Mouse (Mus musculus): ENCODE measurements at regions not wholly inside any gene's neighbourhood (a gene's known extent, or its start where the extent isn't known, plus 50 kb on each side); places are given as distances from the start of the nearest gene placed in this dataset.

DNA sequence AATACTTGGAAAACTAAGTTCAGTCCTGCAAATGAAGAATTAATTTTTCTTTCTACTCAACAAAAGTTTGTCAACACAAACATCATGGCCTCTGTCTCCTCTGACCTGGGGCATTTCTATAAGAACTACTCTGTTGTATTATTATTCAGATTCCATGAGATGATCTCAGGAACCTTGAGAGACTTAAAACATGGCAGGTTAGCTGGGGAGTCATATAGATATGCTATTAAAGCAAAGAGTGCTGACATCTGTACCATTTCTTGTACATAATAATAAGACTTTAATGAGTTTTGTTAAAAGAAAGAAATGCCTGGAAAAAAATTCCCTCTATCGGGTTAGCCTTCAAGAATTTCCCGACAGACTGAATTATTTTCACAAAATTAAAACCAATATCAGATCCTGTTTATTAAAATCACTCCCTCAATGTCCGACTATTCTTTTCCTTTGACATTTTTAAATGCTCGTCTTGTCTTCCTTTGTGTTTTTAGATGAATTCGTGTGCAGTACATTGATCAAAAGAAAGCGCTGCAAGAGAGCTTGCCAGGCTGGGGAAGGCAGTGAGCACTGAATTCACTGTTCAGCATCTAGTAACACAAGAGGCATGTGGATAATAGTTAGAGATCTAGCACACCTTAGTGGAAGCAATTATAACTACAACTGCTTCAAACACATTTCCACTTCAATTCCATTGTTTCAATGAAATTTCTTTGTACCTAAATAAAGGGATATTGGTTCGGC, 145.0 kb upstream of the Cxadr start:
- DNase-seq = peak; percentile 14

DNA sequence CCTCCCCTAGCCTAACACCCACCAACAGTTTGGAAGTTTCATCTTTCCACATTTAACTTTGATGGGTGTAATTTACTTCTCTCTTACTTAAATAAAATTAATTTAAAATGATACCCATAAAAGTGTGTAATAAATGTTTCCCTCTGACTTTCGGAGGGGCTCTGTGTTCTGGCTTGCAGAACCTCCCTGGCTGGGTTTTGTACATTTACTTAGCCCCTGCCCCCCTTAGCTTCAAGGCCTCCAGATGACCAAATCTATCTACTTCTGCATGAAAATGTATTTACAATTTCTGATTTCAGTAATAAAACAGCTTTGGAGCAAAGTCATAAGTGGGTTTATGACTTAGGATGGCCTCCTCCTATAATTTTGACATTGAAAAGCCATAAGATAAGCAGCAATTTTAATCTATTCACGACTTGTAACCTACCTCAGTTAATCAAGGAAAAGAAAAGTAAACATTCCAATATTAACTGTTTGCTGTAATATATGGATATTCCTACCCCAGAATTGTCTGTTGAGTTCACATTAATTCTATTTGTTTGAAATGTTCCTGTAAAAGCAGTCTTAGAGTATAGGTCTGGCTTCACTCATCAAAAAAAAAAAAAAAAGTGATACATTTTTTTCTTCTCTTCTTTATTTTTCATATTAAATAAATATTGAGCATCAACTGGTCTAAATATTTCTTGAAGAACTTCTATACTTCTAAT, 147.2 kb upstream of the Cxadr start:
- DNase-seq = no peak

DNA sequence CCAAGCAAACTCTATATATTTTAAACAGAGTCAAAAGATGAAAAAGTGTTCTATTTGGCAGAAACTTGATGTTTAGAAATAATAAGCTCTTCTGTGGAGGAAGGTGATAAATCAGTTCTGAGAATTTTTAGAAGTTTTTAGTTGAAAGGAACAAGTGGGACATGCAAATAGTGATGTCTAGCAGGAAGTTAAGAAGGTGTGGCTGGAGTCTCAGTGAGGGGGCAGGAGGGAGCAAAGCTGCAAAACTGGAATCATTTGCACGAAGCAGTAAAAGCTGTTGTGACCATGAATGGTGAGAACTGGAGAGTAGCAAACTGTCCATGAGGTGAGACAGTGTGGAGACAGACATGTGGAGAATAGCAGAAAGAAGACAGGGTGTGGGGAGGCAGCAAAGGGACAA, 157.1 kb upstream of the Cxadr start:
- DNase-seq = no peak

DNA sequence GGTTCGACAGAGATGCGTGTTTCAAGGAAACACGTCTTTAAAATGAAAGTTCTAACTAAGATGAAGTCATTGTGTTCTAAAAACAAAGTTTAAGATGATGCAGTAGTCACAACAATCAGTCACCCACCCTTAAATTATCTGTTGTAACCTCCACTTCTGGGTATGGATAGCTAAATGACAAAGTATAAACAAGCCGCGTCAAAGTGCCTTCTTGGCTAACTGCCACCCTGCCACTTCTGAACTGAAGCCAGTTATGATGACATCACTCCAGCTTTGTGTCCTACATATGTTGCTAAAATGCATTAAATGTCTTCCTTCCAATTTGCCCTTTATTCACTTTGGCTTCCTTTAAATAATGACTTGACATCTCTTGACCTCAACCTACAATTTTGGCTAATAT, 165.8 kb upstream of the Cxadr start:
- peak; percentile 43 for DNase-seq

DNA sequence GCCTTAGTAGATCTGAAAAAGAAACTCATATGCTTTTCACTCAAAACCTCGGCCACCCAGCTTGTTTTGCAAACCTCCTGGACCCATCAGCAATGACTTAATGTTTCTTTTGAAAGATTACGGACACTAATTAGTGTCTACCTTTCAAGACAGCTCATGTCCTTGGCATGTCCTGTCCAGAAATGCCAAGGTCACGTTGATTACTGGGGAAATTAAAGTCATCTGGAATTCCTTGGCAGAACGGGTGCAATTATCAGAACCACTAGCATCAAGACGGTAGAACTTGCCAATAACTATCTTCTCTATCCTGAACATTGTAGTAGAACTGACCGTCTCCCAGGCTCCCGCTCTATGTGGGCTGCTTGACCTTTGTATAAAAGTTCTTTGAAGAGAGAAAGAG, 166.8 kb upstream of the Cxadr start:
- DNase-seq = peak; percentile 27

DNA sequence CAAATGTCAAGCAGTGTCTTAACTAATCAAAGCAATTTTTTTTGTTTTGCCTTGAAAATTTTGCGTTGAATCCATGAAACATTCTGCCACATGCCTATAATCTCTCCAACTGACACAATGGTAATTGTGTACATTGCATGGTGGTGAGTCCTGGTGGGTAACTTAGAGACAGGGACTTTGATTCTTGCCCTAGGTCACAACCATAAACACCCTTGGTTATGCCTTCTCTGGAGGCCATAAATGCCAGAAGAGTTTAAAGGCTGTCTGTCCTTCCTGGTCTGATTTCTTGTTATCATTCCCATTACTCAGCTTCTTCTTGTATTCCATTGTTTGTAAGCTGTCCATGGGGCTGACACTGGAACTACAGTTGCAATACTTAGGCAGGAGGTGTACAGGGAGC, 179.6 kb upstream of the Cxadr start:
- no peak for DNase-seq

DNA sequence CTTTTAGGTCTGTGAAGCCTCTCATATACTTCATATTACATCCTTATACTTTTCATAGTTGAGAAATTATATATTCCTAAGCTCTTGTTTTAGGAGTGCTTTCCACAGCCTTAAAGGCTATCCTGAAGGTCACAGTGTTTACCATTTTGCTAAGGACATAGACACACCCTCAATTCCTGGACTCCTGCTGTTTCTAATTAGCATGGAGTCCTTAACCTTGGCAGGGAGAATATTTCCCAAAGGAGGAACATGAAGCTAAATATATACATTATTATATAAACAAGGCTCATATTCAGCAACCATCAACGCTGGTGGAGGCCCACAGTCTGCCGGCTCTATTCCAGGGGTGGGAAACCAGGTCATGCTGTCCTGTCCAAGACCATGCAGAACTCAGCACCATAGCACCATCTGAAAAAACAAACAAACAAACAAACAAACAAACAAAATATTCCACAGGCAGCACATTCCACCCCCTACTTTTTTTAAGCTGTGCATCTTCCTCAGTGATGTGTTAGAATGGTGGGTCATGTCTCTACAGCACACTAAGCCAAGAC, 180.9 kb upstream of the Cxadr start:
- DNase-seq = no peak

DNA sequence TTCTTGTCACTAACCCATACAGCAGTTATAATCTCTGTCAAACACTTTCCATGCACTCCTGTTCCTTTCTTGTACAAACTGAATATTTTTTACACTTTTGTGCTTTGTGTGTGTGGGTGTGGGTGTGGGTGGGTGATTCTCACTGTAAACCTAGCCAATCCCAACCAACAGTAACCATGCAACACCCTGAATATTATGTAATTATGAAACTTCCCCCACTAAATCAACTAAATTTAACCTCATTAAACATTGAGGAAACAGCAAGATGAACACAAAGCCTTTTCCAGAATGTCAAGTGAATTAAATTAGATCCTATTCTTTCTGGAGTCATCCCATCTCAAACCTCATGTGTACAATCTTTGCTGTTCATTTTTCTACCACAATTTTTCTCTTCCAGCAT, 197.0 kb upstream of the Cxadr start:
- DNase-seq = no peak

DNA sequence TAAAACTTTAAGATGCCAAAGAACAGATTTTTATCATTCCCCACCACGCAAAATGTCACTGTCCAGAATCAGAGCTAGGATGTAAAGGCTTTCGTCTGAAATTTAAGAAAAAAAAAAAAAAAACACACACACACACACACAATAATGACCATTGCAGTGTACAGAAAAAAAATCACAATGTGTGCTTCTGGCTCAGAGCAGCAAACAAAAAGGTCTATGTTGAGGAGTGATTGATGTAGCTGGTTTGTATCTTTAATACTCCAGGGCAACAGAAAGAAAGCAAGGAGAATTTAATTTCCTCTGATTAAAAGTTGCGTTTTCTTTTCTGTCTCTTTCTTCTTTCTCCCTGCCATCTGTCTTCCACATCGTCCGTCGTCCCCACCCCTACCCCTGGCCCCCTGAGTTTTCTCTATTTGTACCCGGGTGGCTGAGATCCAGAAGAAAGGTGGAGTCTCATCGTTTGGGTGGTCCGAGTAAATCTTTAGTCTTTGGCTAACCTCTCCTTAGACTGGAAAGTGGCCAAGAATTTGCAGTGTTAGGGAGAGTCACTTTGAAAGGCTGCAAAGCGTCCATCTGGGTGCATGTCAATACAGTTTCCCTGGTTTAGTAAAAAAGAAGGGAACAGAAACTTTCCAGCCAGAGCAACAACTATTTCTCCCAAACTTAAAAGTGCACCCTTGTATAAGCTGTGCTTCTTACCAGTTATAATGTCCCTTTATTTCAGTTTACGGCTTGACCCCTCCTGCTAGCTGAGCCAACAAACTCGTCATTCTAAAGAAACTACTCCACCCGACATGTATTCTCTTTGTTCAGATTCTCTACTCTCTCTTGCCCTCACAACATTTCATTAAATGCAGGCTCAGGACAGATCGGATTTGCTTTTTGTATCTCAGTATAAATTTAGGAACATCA, 199.6 kb upstream of the Cxadr start:
- no peak for DNase-seq

DNA sequence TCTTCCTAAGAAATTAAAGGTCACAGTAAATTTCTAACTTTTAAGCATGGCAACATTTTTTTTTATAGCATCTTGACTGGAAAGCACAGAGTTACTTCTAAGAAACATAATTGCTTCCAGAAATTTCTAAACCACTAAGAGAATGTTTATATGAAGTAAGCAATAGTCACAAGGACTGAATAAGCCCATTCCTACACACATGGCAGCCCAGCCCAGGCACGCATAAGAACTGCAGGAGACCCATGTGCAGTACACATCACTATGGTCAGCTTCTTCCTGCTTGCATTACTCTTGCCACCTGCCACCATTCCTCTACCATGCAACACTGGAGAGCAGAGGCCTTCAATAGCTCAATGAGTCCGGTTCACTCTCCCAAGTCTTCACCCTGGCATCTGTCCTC, 201.4 kb upstream of the Cxadr start:
- DNase-seq = no peak

DNA sequence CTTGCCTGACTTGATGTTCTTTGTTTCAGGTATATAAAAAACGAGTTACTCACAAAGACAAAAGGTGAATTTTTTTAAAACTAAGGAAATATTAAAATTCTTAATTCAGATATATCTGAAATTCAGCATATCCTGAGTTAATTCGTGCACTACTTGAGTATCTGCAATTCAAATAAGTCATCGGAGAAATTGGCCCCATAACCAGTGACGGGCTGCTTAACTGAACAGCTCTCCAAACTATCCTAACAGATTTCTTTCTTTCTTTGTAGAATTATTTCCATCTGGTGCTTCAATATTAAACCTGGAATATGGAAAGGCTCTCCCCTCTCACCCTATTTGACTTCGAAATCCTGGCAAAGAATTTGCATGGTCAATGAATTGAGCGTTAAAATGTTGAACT, 202.2 kb upstream of the Cxadr start:
- no peak for DNase-seq

DNA sequence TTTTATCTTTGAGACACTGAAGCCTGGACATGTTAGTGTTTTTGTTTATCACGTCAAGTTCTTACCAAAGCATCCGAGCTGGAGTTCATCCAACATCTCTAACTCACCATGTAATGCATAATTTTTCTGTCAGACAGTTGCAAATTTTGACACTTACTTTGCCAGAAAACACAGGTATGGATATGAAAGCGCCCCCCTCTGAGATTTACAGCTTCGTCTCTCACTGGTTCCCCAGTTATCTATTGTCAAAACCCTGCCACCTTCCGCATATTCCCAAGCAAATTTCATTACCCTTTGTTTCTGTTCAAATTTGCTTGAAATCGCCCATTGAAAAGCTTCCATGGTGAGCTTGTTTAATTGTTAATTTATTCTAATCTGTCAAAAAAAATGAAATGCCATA, 202.7 kb upstream of the Cxadr start:
- no peak for DNase-seq

DNA sequence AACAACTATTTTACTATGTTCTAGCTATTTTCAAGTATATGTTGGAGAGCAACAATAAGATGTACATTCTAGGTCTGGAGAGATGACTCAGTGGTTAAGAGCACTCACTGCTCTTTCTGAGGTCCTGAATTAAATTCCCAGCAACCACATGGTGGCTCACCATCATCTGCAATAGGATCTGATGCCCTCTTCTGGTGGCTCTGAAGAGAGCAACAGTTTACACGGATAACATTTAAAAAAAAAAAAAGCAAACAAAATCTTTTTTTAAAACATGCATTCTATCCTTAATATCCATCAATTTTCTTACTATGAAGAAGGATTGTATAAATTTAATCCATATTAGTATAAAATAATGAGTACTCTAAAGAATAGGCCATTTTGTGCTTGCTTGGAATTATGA, 204.7 kb upstream of the Cxadr start:
- DNase-seq = no peak

DNA sequence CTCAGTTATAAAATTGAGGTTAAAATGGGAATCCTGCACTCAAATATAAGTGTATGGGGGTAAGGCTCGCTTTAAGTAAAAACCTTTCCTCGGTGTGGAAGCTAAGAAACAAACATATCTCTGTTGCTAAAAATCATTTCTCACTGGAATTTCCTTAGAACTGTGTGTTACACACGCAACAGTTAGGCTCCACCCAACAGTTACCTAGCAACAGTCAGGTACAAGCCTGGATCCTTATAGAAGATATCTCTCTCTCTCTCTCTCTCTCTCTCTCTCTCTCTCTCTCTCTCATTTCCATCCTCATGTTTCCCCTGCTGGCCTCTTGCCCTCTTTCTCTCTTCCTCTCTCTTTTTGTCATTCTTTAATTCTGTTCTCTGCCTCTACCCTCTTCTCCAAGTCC, 211.1 kb upstream of the Cxadr start:
- DNase-seq = no peak

DNA sequence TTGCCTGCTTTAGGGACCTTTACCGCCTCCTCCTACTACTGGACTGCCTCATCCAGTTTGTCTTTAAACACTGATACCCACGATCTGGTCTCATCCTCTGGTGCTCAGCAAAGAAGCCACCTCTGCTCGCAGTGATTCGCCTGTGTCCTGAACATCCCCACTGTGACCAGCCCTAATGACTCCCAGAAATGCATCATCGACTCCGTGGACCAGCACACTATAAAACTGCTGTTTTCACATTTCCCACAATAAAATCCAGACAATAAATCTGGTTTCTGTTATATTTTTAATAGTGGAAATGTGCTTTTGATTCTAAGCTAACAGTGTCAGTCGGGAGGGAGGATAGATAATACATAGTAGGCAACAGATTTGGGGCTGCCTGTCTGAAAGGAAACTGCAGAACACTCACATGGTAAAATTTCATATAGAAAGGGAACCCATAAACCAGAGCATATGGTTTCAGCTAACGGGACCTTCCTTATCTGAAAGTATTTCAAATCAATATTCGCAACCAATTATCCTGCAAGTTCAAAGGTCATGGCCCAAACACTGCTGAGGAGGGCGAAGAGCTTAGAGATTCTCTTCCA, 233.7 kb upstream of the Cxadr start:
- DNase-seq = no peak

DNA sequence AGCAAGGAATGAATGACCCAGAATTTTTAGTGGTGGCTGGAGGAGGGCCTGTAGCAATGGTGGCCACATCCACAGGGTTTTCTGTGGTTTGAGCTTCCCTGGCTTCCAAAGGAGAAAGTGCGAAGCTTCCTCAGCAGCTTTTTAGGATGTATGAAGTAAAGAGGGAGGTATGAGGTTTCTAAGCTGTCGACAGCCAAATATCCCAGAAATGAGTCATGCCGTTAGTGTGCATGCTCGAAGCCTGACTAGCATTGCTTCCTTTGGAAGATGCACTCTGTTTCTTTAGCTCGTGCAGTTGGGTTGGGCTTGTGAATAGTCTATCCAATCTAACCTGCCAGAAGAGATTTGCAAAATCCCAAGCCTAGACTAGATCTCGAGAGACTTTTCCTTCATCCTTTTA, 240.8 kb upstream of the Cxadr start:
- no peak for DNase-seq

DNA sequence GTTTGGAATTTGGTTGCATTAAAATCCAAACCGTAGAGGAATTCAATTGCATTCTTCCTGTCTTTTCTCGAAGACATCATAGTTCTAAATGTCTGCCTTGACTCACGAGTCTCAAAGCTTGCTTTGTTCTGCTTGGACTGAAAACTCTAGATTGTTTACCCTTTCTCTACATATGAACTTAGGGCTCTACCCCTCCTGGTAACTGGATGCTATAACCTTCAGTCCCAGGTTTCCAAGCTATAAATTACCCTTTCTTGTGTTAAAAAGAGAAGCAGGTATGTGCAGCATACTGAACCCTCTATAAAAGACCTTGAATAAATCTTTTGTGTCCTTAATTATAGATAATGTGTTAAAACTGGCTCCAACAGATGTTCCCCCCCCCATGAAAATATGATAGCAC, 243.7 kb upstream of the Cxadr start:
- no peak for DNase-seq

DNA sequence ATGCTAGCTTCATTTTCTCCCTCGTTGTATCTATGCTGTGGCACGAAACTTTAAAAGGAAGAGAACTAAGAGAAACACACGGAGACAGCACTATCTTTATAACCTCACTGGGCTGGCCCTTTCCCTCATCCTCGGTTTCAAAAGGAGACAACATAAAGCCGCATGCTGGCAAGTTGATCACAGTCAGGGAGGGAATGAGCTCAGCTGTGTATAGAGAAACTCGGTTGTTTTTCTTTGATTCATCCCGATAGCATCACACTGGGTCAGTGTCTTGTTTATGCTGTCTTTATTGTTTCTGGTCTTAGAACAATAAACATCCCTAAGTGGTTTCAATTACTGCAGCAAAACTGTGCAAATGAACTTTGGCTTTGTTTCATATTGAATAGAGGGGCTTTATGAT, 249.2 kb upstream of the Cxadr start:
- no peak for DNase-seq

DNA sequence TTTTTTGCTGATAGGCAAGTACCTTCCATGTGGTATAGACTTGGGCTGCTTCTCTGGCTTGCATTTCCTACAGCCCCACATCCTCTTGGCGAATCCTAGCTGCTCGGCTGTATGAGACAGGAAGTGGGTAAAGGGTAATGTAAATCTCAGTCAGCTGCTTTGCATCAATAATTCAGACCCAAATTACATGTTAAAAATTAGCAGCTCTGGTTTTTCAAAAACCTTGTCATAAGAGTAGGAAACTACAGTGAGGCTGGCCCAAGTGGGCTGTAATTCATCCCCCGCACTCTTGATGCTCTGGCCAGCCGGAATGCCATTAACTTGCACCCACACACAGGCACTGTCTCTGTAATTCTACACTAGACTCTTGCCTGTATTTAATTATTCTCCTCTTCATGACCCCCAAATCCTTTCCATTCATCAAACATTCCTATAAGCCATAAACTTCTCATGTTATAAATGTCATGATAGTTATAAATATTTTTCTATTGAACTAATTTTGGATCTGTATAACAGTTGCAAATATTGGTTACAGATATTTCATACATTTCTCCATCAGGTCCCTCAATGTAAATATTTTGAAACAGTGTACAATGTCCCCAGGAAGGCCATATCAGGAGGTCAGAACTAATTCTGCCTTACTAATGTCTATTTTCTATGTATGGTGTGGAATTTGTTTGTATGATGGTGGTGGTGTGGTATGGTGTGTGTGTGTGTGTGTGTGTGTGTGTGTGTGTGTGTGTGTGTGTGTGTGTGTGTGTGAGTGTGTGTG, 261.0 kb upstream of the Cxadr start:
- no peak for DNase-seq

DNA sequence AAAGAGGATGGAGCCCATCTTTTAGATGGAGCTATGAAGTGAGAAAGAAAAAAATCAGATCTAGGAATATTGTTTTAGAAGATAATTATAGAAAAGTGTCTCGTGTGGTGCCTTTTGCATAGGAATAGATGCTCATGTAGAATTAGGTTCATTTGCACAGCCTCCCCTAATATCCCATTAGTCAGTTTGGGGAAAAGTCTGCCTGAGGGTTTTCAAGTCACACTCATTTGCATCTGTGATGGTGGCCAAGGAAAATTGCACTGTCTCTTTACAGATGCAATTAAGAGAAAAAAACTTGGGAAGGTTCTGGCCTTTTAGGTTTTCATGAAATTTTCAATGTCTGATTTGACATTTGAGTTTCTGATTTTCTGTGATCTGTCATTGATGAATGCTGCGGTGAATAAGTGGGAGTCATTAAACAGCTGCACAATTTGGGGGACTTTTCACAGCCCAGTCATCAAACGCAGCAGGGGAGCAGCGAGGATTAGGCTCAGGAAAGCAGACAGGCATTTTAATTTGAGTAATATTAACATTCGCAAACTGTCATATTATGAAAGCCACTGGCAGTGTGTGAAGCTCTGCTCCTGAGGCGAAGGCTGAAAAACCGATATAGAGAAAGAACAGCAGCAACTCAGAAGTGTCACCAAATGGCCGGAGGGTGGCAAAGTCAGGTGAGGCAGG, 281.5 kb upstream of the Cxadr start:
- DNase-seq = no peak

DNA sequence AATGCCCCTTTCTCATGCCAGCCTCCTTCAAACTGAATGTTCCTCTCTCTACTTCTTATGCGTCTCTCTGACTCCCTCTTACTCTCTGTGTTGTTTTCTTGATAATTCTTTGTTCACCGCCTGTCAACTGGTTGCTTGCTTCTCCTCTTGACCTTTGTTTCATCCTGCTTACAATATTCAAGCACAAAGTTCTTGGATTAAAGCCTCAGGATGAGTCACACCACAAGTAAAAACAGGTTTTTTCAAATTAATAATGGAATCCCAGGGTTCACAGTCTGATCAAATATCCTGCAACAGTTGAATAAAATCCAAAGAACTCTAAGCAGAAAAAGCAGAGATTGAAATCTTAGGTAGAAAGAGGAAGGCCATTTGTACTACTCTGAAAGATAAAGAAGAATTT, 285.9 kb upstream of the Cxadr start:
- DNase-seq = no peak

Measured in adrenal gland, adult 2 months (tissue).